Mouse (Mus musculus): Measurements from ENCODE around the gene Kbtbd13. TPM values are rescaled to one million over a fixed set of nuclear protein-coding genes. Genes with fewer than 3 reads are reported as not detected.

Gene Kbtbd13
- polyA plus RNA-seq, 1 experiment from 2014 or later = 0.73 TPM

DNA sequence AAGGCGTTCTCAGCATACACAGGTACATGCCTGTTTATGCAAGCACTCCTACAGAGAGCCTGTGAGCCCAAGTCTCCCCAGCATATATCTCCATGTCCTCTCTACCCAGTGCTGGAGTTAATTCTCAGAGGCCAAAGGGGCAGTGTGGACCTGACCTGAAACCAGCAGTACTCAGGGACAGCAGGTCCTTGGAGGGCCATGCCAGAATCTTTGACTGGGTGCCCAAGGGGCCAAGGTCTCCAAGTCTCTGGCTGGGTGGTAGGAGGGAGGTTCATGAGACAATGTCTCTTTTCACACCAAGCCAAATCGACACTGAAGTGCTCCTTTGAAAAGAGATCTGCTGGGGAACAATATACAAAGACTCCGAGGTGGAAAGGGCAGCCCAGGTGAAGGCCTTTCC is 16.4 kb upstream of the Kbtbd13 start:
- ATAC-seq (ENCODE audit: insufficient number of reproducible peaks, insufficient read depth, low FRiP score, low read depth) = no peak
- H3K4me1 ChIP-seq (ENCODE audit: control insufficient read depth in 2 of 2, insufficient read depth in 2 of 2, low read length in 2 of 2) = peaks cover 2 to 8% of the 10 kb centered on the region in 2 experiments
- H3K36me3 ChIP-seq (ENCODE audit: control insufficient read depth, insufficient read depth, low read length) = no peaks in the 10 kb centered on the region
- no peak overlapping the region for H3K4me3 ChIP-seq (ENCODE audit: control insufficient read depth in 1 of 2, insufficient read depth in 1 of 2, low read depth in 1 of 2, low read length in 2 of 2)
- H3K4me2 ChIP-seq (ENCODE audit: low read length) = no peak overlapping the region
- no peak overlapping the region for H3K9ac ChIP-seq (ENCODE audit: low read length)
- 62% methylated on average over 3 of the region's 3 CpGs for WGBS
- H3K27ac ChIP-seq (replicated peaks in 1 of 2; ENCODE audit: control insufficient read depth in 1 of 2, insufficient read depth in 1 of 2, low read depth in 2 of 2, low read length in 2 of 2) = no peak overlapping the region
- no peaks in the 10 kb centered on the region for H3K9me3 ChIP-seq (ENCODE audit: control insufficient read depth, low read length)
- no peaks in the 10 kb centered on the region for H3K27me3 ChIP-seq (ENCODE audit: control insufficient read depth, insufficient read depth, low read length)

GRCm38 (mm10) chr9:65407327-65407726 is 15.9 kb upstream of the Kbtbd13 start:
- no peak overlapping the region for H3K27ac ChIP-seq (replicated peaks in 1 of 2; ENCODE audit: control insufficient read depth in 1 of 2, insufficient read depth in 1 of 2, low read depth in 2 of 2, low read length in 2 of 2)
- H3K9ac ChIP-seq (ENCODE audit: low read length) = no peak overlapping the region
- ATAC-seq (ENCODE audit: insufficient number of reproducible peaks, insufficient read depth, low FRiP score, low read depth) = no peak
- H3K4me2 ChIP-seq (ENCODE audit: low read length) = no peak overlapping the region
- no peaks in the 10 kb centered on the region for H3K27me3 ChIP-seq (ENCODE audit: control insufficient read depth, insufficient read depth, low read length)
- WGBS = 71% methylated on average over 5 of the region's 5 CpGs
- peaks cover 2 to 8% of the 10 kb centered on the region in 2 experiments for H3K4me1 ChIP-seq (ENCODE audit: control insufficient read depth in 2 of 2, insufficient read depth in 2 of 2, low read length in 2 of 2)
- H3K9me3 ChIP-seq (ENCODE audit: control insufficient read depth, low read length) = no peaks in the 10 kb centered on the region
- no peak overlapping the region for H3K4me3 ChIP-seq (ENCODE audit: control insufficient read depth in 1 of 2, insufficient read depth in 1 of 2, low read depth in 1 of 2, low read length in 2 of 2)
- no peaks in the 10 kb centered on the region for H3K36me3 ChIP-seq (ENCODE audit: control insufficient read depth, insufficient read depth, low read length)

DNA sequence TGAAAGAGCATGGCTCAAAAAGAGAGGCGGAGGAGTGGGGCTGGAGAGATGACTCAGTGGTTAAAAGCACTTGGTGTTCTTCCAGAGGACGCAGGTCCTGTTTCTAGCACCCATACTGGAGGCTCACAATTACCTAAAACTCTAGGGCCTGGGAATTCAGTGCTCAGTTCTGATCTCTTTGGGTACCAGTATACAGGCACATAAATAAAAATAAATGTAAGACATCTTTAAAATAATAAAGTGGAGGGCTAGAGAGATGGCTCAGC is 13.7 kb upstream of the Kbtbd13 start:
- no peak overlapping the region for H3K27ac ChIP-seq (replicated peaks in 1 of 2; ENCODE audit: control insufficient read depth in 1 of 2, insufficient read depth in 1 of 2, low read depth in 2 of 2, low read length in 2 of 2)
- WGBS = 80% methylated on average over 2 of the region's 2 CpGs

DNA sequence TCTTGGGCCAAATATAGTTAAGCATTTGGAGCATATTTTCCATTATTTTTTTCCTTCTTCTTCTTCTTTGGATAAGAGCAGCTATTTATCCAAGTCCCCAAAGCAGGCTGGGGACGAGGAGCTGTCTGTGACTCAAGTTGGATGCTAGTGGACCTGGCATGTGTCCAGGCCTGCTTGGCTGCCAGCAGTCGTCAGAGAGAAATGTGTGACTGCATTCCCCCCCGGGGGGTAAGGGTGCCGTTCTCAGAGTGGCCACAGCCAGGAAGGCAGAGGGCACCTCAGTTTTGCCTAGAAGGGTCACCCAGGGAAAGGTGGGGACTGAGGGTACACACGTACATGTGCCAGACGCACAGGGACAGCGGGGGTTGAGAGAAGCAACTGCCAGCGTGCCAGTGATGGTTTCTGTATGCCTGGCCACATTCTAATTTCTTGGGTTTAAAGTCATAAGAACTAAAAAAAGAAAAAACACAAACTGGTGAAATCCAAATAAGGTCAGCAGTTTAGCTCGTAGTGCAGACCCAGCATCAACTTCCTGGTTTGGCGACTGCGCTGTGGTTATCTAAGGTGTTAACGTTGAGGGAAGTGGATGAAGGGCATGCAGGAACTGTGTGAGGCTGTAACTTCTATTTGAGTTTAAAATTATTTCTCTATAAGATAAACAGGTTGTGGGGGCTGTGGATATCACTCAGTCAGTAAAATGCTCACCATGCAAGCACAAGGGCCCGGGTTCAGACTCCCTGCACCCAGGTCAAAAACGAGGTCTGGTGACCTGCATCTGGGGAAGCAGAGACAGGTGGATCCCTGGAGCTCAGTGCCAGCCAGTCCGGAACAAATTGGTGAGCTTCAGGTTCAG is 13.1 kb upstream of the Kbtbd13 start:
- peaks cover 2 to 8% of the 10 kb centered on the region in 2 experiments for H3K4me1 ChIP-seq (ENCODE audit: control insufficient read depth in 2 of 2, insufficient read depth in 2 of 2, low read length in 2 of 2)
- peak; percentile 46; the same call in 1 of the 2 replicates for ATAC-seq (ENCODE audit: insufficient number of reproducible peaks, insufficient read depth, low FRiP score, low read depth)
- H3K36me3 ChIP-seq (ENCODE audit: control insufficient read depth, insufficient read depth, low read length) = no peaks in the 10 kb centered on the region
- WGBS = 41% methylated on average over 15 of the region's 15 CpGs
- H3K27me3 ChIP-seq (ENCODE audit: control insufficient read depth, insufficient read depth, low read length) = no peaks in the 10 kb centered on the region
- peak overlapping the region; percentile 22; the same call in 1 of the 2 replicates for H3K9ac ChIP-seq (ENCODE audit: low read length)
- H3K9me3 ChIP-seq (ENCODE audit: control insufficient read depth, low read length) = no peaks in the 10 kb centered on the region
- no peak overlapping the region; a peak in 1 of 4 replicates for H3K4me3 ChIP-seq (ENCODE audit: control insufficient read depth in 1 of 2, insufficient read depth in 1 of 2, low read depth in 1 of 2, low read length in 2 of 2)
- H3K27ac ChIP-seq (replicated peaks in 1 of 2; ENCODE audit: control insufficient read depth in 1 of 2, insufficient read depth in 1 of 2, low read depth in 2 of 2, low read length in 2 of 2) = peak overlapping the region in 1 of 2 experiments; percentile 64; a peak in 2 of 4 replicates
- H3K4me2 ChIP-seq (ENCODE audit: low read length) = peak overlapping the region; percentile 57

More for the DNA sequence above, 13.7 kb upstream of the Kbtbd13 start:
- no peaks in the 10 kb centered on the region for H3K27me3 ChIP-seq (ENCODE audit: control insufficient read depth, insufficient read depth, low read length)
- no peak overlapping the region for H3K9ac ChIP-seq (ENCODE audit: low read length)
- H3K4me3 ChIP-seq (ENCODE audit: control insufficient read depth in 1 of 2, insufficient read depth in 1 of 2, low read depth in 1 of 2, low read length in 2 of 2) = no peak overlapping the region
- ATAC-seq (ENCODE audit: insufficient number of reproducible peaks, insufficient read depth, low FRiP score, low read depth) = no peak
- no peak overlapping the region for H3K4me2 ChIP-seq (ENCODE audit: low read length)
- H3K36me3 ChIP-seq (ENCODE audit: control insufficient read depth, insufficient read depth, low read length) = no peaks in the 10 kb centered on the region
- H3K9me3 ChIP-seq (ENCODE audit: control insufficient read depth, low read length) = no peaks in the 10 kb centered on the region
- peaks cover 2 to 8% of the 10 kb centered on the region in 2 experiments for H3K4me1 ChIP-seq (ENCODE audit: control insufficient read depth in 2 of 2, insufficient read depth in 2 of 2, low read length in 2 of 2)

DNA sequence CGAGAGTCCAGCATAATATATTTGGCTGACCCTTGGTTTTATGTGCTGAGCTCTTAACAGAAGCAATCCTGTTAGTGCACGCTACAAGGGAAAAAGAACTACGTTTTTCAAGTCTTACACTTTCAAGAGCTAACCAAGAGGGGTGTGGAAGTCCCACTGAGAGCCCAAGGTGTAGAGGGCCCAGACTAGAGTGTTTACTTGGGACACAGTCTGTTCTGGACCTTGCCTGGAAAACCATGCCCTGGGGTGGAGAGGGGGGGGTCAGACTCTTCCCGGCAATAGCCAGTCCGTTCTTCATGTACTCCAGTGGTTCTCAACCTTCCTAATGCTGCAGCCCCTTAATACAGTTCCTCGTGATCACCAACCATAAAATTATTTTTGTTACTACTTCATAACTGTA is 8.5 kb upstream of the Kbtbd13 start:
- no peaks in the 10 kb centered on the region for H3K36me3 ChIP-seq (ENCODE audit: control insufficient read depth, insufficient read depth, low read length)
- ATAC-seq (ENCODE audit: insufficient number of reproducible peaks, insufficient read depth, low FRiP score, low read depth) = no peak
- H3K27me3 ChIP-seq (ENCODE audit: control insufficient read depth, insufficient read depth, low read length) = no peaks in the 10 kb centered on the region; the same call in 1 of the 2 replicates
- 90% methylated on average over 6 of the region's 6 CpGs for WGBS
- H3K9ac ChIP-seq (ENCODE audit: low read length) = no peak overlapping the region
- H3K9me3 ChIP-seq (ENCODE audit: control insufficient read depth, low read length) = no peaks in the 10 kb centered on the region
- peaks cover 8 to 9% of the 10 kb centered on the region in 2 experiments for H3K4me1 ChIP-seq (ENCODE audit: control insufficient read depth in 2 of 2, insufficient read depth in 2 of 2, low read length in 2 of 2)
- no peak overlapping the region for H3K4me3 ChIP-seq (ENCODE audit: control insufficient read depth in 1 of 2, insufficient read depth in 1 of 2, low read depth in 1 of 2, low read length in 2 of 2)
- no peak overlapping the region for H3K4me2 ChIP-seq (ENCODE audit: low read length)
- H3K27ac ChIP-seq (replicated peaks in 1 of 2; ENCODE audit: control insufficient read depth in 1 of 2, insufficient read depth in 1 of 2, low read depth in 2 of 2, low read length in 2 of 2) = no peak overlapping the region

DNA sequence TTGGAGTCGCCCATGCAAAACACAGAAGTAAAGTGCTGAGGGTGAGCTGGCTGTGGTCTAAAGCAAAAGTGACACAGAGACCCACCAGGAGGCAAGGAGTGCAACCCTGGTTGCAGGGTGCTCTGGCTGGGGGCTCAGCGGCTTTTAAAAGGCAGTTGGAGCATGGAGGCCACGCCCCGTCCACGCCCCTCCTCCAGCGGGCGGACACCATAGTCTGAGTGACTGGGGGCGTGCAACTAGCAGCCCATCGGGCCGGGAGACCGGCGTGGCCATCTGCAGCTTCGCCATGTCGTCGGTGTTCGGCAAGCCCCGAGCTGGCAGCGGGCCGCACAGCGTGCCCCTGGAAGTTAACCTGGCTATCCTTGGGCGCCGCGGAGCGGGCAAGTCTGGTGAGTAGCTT is 6.8 kb upstream of the Kbtbd13 start, which contains the start of gene Rasl12:
TSS of gene Rasl12 (plus strand) at position 228 of the 400 bp plus-strand sequence.
- Histone ChIP-seq H3K9me3 (ENCODE audit: control insufficient read depth, low read length) (no peaks in the 10 kb centered on the region), H3K4me1 (ENCODE audit: control insufficient read depth in 2 of 2, insufficient read depth in 2 of 2, low read length in 2 of 2) (peaks cover 0 to 6% of the 10 kb centered on the region in 2 experiments; a peak in 2 of 4 replicates), H3K36me3 (ENCODE audit: control insufficient read depth, insufficient read depth, low read length) (no peaks in the 10 kb centered on the region), H3K27me3 (ENCODE audit: control insufficient read depth, insufficient read depth, low read length) (no peaks in the 10 kb centered on the region; the same call in 1 of the 2 replicates), H3K27ac (replicated peaks in 1 of 2; ENCODE audit: control insufficient read depth in 1 of 2, insufficient read depth in 1 of 2, low read depth in 2 of 2, low read length in 2 of 2) (no peak within 1 kb of the TSS; a peak in 1 of 4 replicates), H3K4me3 (ENCODE audit: control insufficient read depth in 1 of 2, insufficient read depth in 1 of 2, low read depth in 1 of 2, low read length in 2 of 2) (peak within 1 kb of the TSS; percentile 56 to 62), H3K4me2 (ENCODE audit: low read length) (peak within 1 kb of the TSS; percentile 85), H3K9ac (ENCODE audit: low read length) (peak within 1 kb of the TSS; percentile 72)
- peak; percentile 47; the same call in 1 of the 2 replicates for ATAC-seq (ENCODE audit: insufficient number of reproducible peaks, insufficient read depth, low FRiP score, low read depth)
- WGBS = under 1% methylated on average over 24 of the region's 24 CpGs

DNA sequence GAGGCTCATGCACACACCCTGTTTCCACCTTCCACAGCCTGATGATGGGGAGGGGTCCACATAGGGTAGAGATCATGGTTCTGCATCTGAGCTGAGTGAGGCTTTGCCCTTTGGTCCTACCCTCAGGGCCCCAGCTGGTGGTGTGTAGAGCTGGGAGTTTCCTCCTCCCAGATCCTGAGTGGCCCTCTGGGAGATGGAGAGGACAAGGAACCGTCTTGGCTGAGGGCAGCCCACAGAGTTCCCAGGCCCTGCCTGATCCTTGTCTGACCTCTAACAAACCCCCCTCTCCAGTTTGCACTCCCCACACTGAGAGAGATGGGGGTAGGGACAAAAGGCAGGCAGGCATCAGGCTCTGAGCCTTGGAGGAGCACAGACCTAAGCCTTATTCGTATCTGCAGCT is 2.9 kb upstream of the Kbtbd13 start:
- Histone ChIP-seq H3K27ac (replicated peaks in 1 of 2; ENCODE audit: control insufficient read depth in 1 of 2, insufficient read depth in 1 of 2, low read depth in 2 of 2, low read length in 2 of 2) (no peak overlapping the region), H3K4me3 (ENCODE audit: control insufficient read depth in 1 of 2, insufficient read depth in 1 of 2, low read depth in 1 of 2, low read length in 2 of 2) (no peak overlapping the region), H3K4me1 (ENCODE audit: control insufficient read depth in 2 of 2, insufficient read depth in 2 of 2, low read length in 2 of 2) (peaks cover 3 to 13% of the 10 kb centered on the region in 2 experiments; a peak in 3 of 4 replicates), H3K4me2 (ENCODE audit: low read length) (no peak overlapping the region), H3K27me3 (ENCODE audit: control insufficient read depth, insufficient read depth, low read length) (peaks cover 23% of the 10 kb centered on the region), H3K9me3 (ENCODE audit: control insufficient read depth, low read length) (no peaks in the 10 kb centered on the region), H3K36me3 (ENCODE audit: control insufficient read depth, insufficient read depth, low read length) (no peaks in the 10 kb centered on the region), H3K9ac (ENCODE audit: low read length) (no peak overlapping the region)
- no peak for ATAC-seq (ENCODE audit: insufficient number of reproducible peaks, insufficient read depth, low FRiP score, low read depth)
- WGBS = 51% methylated on average over 2 of the region's 2 CpGs
